Mouse (Mus musculus) intestine, embryonic 14.5 days (tissue): ENCODE measurements around the gene Dnajc5. TPM values are rescaled to one million over a fixed set of nuclear protein-coding genes. Genes with fewer than 3 reads are reported as not detected.

ENCODE experiments used
- ATAC-seq: fragments of 200-750 bp; cut with Nextera tagmentation; replicated peaks from 2 replicates; pipeline ENCODE4 v1.8.0; 2017; ENCODE audit warnings: low read depth, moderate number of reproducible peaks, moderate TSS enrichment, moderate library complexity; ENCODE audit not compliant: low FRiP score, low TSS enrichment
- DNase-seq: peaks from one replicate; pipeline ENCODE4 v3.0.0-alpha.2; 2018; ENCODE audit warnings: low spot score
- H3K27ac ChIP-seq: fragments of 300-500 bp; sonication (generic); 2 replicates; pipeline ENCODE4 v1.5.1; 2014; ENCODE audit warnings: low read depth, mild to moderate bottlenecking, control low read depth
- H3K27me3 ChIP-seq: fragments of 300-500 bp; sonication (generic); replicated peaks from 2 replicates; pipeline ENCODE4 v1.6.1; 2014; ENCODE audit warnings: low read length, control low read depth; ENCODE audit not compliant: control insufficient read depth, insufficient read depth
- H3K36me3 ChIP-seq: fragments of 300-500 bp; sonication (generic); 2 replicates; pipeline ENCODE4 v1.6.1; 2014; ENCODE audit warnings: low read length, control low read depth; ENCODE audit not compliant: control insufficient read depth, insufficient read depth
- H3K4me1 ChIP-seq: fragments of 300-500 bp; sonication (generic); replicated peaks from 2 replicates; pipeline ENCODE4 v1.6.1; 2014; ENCODE audit warnings: low read length, control low read depth, mixed read lengths; ENCODE audit not compliant: control insufficient read depth, insufficient read depth
- H3K4me2 ChIP-seq: fragments of 300-500 bp; sonication (generic); 2 replicates; pipeline ENCODE4 v1.6.1; 2014; ENCODE audit warnings: low read length
- H3K4me3 ChIP-seq: fragments of 300-500 bp; sonication (generic); 2 replicates; pipeline ENCODE4 v1.5.1; 2014; ENCODE audit warnings: low read depth, low read length, control low read depth, mixed read lengths
- H3K9ac ChIP-seq: fragments of 300-500 bp; sonication (generic); 2 replicates; pipeline ENCODE4 v1.6.1; 2014; ENCODE audit warnings: mild to moderate bottlenecking, low read length
- H3K9me3 ChIP-seq: fragments of 300-500 bp; sonication (generic); 2 replicates; pipeline ENCODE4 v1.6.1; 2016; ENCODE audit warnings: low read length, control low read depth; ENCODE audit not compliant: control insufficient read depth
- WGBS: fragments of 180-500 bp; shearing (Covaris S2); extraction: QIAGEN DNeasy Blood & Tissue Kit; methylation state at CpG from one replicate; pipeline ENCODE4 v1.1.7; 2014; 5-methylcytosine and 5-hydroxymethylcytosine counted together
- polyA plus RNA-seq: library from polyadenylated mRNA; unstranded; fragments of >200 nt; fragmentation: Nextera tagmentation; extraction: Ambion mirVana; gene quantifications from 2 replicates; pipeline ENCODE4 v1.2.1, GENCODE M21; 2014

Dnajc5 gene
- polyA plus RNA-seq, 1 experiment from 2014 or later: 79.8 TPM

GRCm38 (mm10) chr2:181550233-181550632 lies 29.9 kb downstream of the Dnajc5 start:
- Histone ChIP-seq H3K27ac (no peak overlapping the region), H3K9me3 (no peaks in the 10 kb centered on the region), H3K9ac (no peak overlapping the region), H3K27me3 (no peaks in the 10 kb centered on the region), H3K4me1 (no peaks in the 10 kb centered on the region), H3K36me3 (peaks cover 77% of the 10 kb centered on the region), H3K4me3 (no peak overlapping the region), H3K4me2 (no peak overlapping the region)
- WGBS: 95% methylated on average over 2 of the region's 2 CpGs
- no peak for ATAC-seq
- no peak for DNase-seq

GRCm38 (mm10) chr2:181553772-181554171 lies 33.5 kb downstream of the Dnajc5 start:
- Histone ChIP-seq H3K36me3 (peaks cover 47% of the 10 kb centered on the region), H3K9ac (no peak overlapping the region), H3K4me2 (no peak overlapping the region), H3K4me1 (no peaks in the 10 kb centered on the region), H3K27ac (no peak overlapping the region), H3K9me3 (no peaks in the 10 kb centered on the region), H3K27me3 (no peaks in the 10 kb centered on the region), H3K4me3 (no peak overlapping the region)
- ATAC-seq: no peak
- no peak for DNase-seq

- Histone ChIP-seq H3K36me3 (peaks cover 12% of the 10 kb centered on the region), H3K4me2 (no peak overlapping the region), H3K27me3 (no peaks in the 10 kb centered on the region), H3K27ac (no peak overlapping the region), H3K9me3 (no peaks in the 10 kb centered on the region), H3K9ac (no peak overlapping the region), H3K4me3 (no peak overlapping the region), H3K4me1 (no peaks in the 10 kb centered on the region)
- 89% methylated on average over 3 of the region's 3 CpGs for WGBS
- ATAC-seq (no peak), DNase-seq (peak; percentile 40)
These were observed 47.1 kb downstream of the Dnajc5 start for GRCm38 (mm10) chr2:181567338-181567737.

DNA sequence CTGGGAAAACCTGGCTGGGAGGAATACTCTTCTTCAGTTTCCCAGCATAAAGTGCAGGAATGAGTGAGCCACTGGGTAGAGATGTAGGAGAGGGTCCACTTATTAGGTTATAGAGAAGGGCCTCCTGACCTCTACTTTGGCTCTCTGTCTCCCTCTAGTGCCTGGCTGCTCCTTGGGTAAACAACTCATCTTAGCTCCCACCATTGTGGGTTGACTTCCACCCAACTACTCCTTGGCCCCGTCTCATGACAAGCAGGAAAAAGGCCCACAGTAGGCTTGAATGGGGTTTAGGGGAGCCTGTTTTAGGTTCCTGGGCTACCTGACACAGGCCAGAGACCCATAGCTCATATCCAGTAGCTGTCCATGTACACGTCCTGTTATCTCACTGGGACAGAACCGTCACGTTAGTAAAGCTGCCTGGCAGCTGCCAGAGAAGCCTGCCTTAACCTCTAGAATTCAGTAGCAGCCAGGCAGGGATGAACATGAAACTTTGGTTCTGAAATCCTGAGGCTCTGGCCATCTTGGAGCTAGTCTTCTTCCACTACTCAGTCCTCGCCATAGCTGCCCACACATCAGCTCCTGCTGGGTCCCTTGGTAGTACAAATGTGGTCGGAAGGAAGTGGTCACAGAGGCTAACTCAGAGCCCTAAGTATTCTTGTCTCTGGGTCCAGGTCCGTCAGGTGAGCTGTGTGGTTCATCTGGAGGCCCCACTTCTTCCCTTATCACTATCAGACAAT lies 48.2 kb downstream of the Dnajc5 start:
- Histone ChIP-seq H3K9ac (no peak overlapping the region), H3K27ac (no peak overlapping the region), H3K27me3 (no peaks in the 10 kb centered on the region), H3K36me3 (peaks cover 19% of the 10 kb centered on the region), H3K4me2 (no peak overlapping the region), H3K4me1 (no peaks in the 10 kb centered on the region), H3K9me3 (no peaks in the 10 kb centered on the region), H3K4me3 (no peak overlapping the region)
- WGBS: 70% methylated on average over 7 of the region's 7 CpGs
- no peak for ATAC-seq
- peak; percentile 65 for DNase-seq

DNA sequence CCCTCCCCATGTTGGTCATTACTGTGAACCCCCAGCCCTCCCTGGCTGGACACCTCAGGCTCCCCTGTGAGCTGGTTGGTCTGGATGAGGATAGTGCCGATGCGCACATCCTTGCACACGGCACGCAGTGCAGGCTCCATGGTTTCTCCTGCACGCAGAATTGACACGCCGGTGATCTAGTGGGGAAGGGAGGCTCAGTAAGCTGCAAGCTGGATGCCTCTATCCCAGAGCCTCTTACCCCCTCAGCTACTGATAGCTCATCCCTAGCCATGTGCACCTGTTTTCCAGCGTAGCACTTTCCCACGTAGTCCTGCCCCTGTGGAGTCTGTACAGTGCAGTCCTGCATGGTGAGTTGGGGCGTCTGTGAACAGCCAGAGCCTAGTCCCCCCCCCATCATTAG lies 49.6 kb downstream of the Dnajc5 start:
- no peak for ATAC-seq
- no peak overlapping the region for H3K4me2 ChIP-seq
- no peaks in the 10 kb centered on the region for H3K9me3 ChIP-seq
- no peaks in the 10 kb centered on the region for H3K27me3 ChIP-seq
- no peak overlapping the region for H3K9ac ChIP-seq
- no peak overlapping the region for H3K27ac ChIP-seq
- no peaks in the 10 kb centered on the region for H3K4me1 ChIP-seq
- peak; percentile 42 for DNase-seq
- H3K36me3 ChIP-seq: peaks cover 33% of the 10 kb centered on the region
- H3K4me3 ChIP-seq: no peak overlapping the region
- WGBS: 93% methylated on average over 10 of the region's 10 CpGs

DNA sequence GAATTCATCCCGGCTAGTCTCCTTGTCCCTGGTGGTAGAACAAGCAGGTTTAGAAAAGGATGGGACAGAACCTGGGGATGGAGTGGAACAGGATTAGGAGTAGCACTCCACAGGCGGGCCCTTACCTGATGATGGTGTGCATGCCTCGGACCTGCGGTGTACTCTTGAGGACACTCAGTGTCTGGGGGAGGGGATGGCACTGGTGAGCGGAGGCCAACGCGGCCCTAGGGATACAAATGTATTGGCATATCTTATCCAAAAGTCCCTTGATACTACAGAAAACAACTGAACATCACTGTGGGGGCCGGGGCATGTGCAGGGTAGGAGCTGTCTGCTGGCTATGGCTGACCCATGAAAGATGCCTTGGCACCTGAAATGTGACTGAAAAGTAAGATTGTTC lies 50.1 kb downstream of the Dnajc5 start:
- Histone ChIP-seq H3K4me1 (no peaks in the 10 kb centered on the region), H3K36me3 (peaks cover 33% of the 10 kb centered on the region), H3K9me3 (no peaks in the 10 kb centered on the region), H3K4me3 (no peak overlapping the region), H3K9ac (no peak overlapping the region), H3K27me3 (no peaks in the 10 kb centered on the region), H3K4me2 (no peak overlapping the region), H3K27ac (no peak overlapping the region)
- no peak for ATAC-seq
- no peak for DNase-seq
- WGBS: 88% methylated on average over 8 of the region's 8 CpGs

DNA sequence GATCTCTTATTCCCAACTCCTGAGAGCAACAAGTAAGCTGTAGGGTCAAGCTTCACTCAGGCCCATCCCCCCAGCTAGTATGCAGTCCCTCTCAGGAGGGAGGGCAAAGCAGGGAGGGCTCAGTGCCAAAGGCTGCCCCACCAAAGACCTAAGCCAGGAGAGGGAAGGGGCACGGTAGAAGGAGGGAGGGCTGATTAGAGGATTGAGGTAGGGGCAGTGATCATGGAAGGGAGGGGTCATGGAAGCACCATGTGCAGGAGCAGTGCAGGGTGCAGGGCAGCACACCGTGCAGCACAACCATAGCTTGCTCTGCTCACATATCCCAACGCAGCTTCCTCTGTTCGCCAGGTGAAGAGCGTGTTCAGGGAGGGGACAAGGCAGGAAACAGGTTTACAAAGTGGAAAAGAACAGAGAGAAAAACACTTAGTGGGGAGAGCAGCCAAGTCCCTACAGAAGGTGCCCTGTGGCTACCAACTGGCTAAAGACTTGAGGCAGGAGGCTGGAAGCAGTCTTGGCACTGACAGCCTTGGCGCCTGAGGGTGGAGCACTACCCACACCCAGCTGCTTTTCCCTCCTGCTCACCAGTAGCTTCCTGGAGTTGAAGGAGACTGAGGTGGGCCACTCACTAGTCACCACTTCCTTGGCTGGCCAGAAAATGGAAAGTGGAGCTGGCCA lies 50.8 kb downstream of the Dnajc5 start:
- peaks cover 33% of the 10 kb centered on the region for H3K36me3 ChIP-seq
- H3K9me3 ChIP-seq: no peaks in the 10 kb centered on the region
- DNase-seq (peak; percentile 41), ATAC-seq (no peak)
- H3K27ac ChIP-seq: no peak overlapping the region
- 65% methylated on average over 6 of the region's 6 CpGs for WGBS
- H3K9ac ChIP-seq: no peak overlapping the region
- no peak overlapping the region for H3K4me3 ChIP-seq
- H3K4me2 ChIP-seq: no peak overlapping the region
- H3K27me3 ChIP-seq: no peaks in the 10 kb centered on the region
- H3K4me1 ChIP-seq: no peaks in the 10 kb centered on the region

GRCm38 (mm10) chr2:181571941-181572670 lies 51.8 kb downstream of the Dnajc5 start:
- no peaks in the 10 kb centered on the region for H3K4me1 ChIP-seq
- H3K27ac ChIP-seq: no peak overlapping the region
- H3K36me3 ChIP-seq: peaks cover 33% of the 10 kb centered on the region
- 93% methylated on average over 11 of the region's 11 CpGs for WGBS
- no peaks in the 10 kb centered on the region for H3K27me3 ChIP-seq
- no peak for ATAC-seq
- H3K4me3 ChIP-seq: no peak overlapping the region
- H3K4me2 ChIP-seq: no peak overlapping the region
- DNase-seq: peak; percentile 44
- no peak overlapping the region for H3K9ac ChIP-seq
- no peaks in the 10 kb centered on the region for H3K9me3 ChIP-seq
